Mouse (Mus musculus): ENCODE results near the gene Sv2a. TPM values are rescaled to one million over a fixed set of nuclear protein-coding genes. Genes with fewer than 3 reads are reported as not detected.

Gene Sv2a
- polyA plus RNA-seq, 1 experiment = 405 TPM

GRCm38 (mm10) chr3:96225421-96225820 is 44.5 kb downstream of the Sv2a start:
- no peak for DNase-seq
- H3K4me3 ChIP-seq (replicated peaks; ENCODE audit: insufficient read depth, low read depth, low read length) = no peak overlapping the region
- 24% methylated on average over 2 of the region's 2 CpGs for WGBS
- H3K27me3 ChIP-seq (ENCODE audit: control insufficient read depth, insufficient read depth, low read length) = no peaks in the 10 kb centered on the region
- TF ChIP-seq POLR2A (IDR thresholded peaks at IDR 0.05; ENCODE audit: borderline replicate concordance, insufficient read depth, low read length) (no peak), CTCF (IDR thresholded peaks at IDR 0.05; ENCODE audit: borderline replicate concordance, insufficient read depth, low read depth, low read length) (no peak)
- H3K27ac ChIP-seq (ENCODE audit: insufficient read depth, low read length) = no peak overlapping the region
- H3K4me1 ChIP-seq (ENCODE audit: control insufficient read depth, insufficient read depth, low read length) = peaks cover 12% of the 10 kb centered on the region; the same call in 1 of the 2 replicates

- no peak for DNase-seq
- 71% methylated on average over 8 of the region's 8 CpGs for WGBS
- Histone ChIP-seq H3K27ac (ENCODE audit: insufficient read depth, low read length) (no peak overlapping the region), H3K4me1 (ENCODE audit: control insufficient read depth, insufficient read depth, low read length) (peaks cover 12% of the 10 kb centered on the region; the same call in 1 of the 2 replicates), H3K4me3 (replicated peaks; ENCODE audit: insufficient read depth, low read depth, low read length) (no peak overlapping the region), H3K27me3 (ENCODE audit: control insufficient read depth, insufficient read depth, low read length) (no peaks in the 10 kb centered on the region)
- no peak for TF ChIP-seq CTCF (IDR thresholded peaks at IDR 0.05; ENCODE audit: borderline replicate concordance, insufficient read depth, low read depth, low read length)
Observed at GRCm38 (mm10) chr3:96226695-96227648, 46.0 kb downstream of the Sv2a start.

- WGBS = 82% methylated on average over 2 of the region's 2 CpGs
- Histone ChIP-seq H3K27me3 (ENCODE audit: control insufficient read depth, insufficient read depth, low read length) (no peaks in the 10 kb centered on the region), H3K4me1 (ENCODE audit: control insufficient read depth, insufficient read depth, low read length) (peaks cover 8% of the 10 kb centered on the region; the same call in 1 of the 2 replicates), H3K27ac (ENCODE audit: insufficient read depth, low read length) (no peak overlapping the region), H3K4me3 (replicated peaks; ENCODE audit: insufficient read depth, low read depth, low read length) (no peak overlapping the region)
- TF ChIP-seq CTCF (IDR thresholded peaks at IDR 0.05; ENCODE audit: borderline replicate concordance, insufficient read depth, low read depth, low read length) (no peak), POLR2A (IDR thresholded peaks at IDR 0.05; ENCODE audit: borderline replicate concordance, insufficient read depth, low read length) (no peak)
- DNase-seq = no peak
Observed at GRCm38 (mm10) chr3:96228828-96229227, 47.9 kb downstream of the Sv2a start.

GRCm38 (mm10) chr3:96230404-96230803 is 49.5 kb downstream of the Sv2a start:
- H3K4me1 ChIP-seq (ENCODE audit: control insufficient read depth, insufficient read depth, low read length) = peaks cover 3% of the 10 kb centered on the region; the same call in 1 of the 2 replicates
- TF ChIP-seq POLR2A (IDR thresholded peaks at IDR 0.05; ENCODE audit: borderline replicate concordance, insufficient read depth, low read length) = no peak
- TF ChIP-seq CTCF (IDR thresholded peaks at IDR 0.05; ENCODE audit: borderline replicate concordance, insufficient read depth, low read depth, low read length) = no peak
- no peak overlapping the region for H3K27ac ChIP-seq (ENCODE audit: insufficient read depth, low read length)
- no peaks in the 10 kb centered on the region for H3K27me3 ChIP-seq (ENCODE audit: control insufficient read depth, insufficient read depth, low read length)
- no peak overlapping the region for H3K4me3 ChIP-seq (replicated peaks; ENCODE audit: insufficient read depth, low read depth, low read length)
- no peak for DNase-seq
- WGBS = 83% methylated on average over 2 of the region's 2 CpGs

DNA sequence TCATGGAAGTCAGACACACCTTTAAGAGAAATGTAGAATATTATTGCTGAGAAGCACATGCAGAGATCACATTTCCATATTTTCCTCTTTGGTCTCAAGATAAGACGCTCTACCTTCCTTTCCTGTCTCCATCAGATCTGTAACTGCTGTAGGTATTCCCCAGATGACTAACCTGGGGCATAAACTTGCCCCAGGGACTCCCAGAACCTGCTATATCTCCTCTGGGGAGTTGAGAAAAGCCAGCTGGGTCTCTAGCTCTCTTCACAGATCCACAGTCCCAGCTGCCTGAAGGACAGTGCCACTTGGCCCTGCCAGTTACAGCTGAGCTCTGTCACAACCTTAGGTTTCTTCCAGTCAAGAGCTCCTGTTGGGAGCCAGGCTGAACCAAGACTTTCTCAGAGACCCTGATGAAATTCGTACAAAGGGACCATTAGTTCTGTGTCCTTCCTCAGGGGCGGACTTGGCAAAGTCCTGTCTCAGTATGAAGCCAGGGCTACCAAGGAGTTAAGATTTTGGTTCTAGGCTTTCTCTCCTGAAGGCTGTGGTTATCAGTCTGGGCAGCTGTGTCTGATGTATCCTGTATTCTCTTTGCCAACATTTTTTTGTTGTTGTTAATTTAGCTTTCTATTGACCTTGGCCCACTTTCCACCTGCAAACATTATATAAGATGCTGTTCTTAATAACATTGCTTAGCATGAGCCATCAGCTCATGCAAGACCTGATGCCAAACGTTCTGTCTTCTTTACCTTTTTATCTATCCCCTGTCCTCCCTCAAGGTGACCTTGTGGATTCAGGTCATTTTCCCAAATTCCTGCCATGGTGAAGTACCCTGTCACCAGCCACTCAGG is 50.2 kb downstream of the Sv2a start:
- DNase-seq = no peak
- 67% methylated on average over 4 of the region's 4 CpGs for WGBS
- H3K4me1 ChIP-seq (ENCODE audit: control insufficient read depth, insufficient read depth, low read length) = no peaks in the 10 kb centered on the region
- no peak overlapping the region for H3K4me3 ChIP-seq (replicated peaks; ENCODE audit: insufficient read depth, low read depth, low read length)
- TF ChIP-seq CTCF (IDR thresholded peaks at IDR 0.05; ENCODE audit: borderline replicate concordance, insufficient read depth, low read depth, low read length) (no peak), POLR2A (IDR thresholded peaks at IDR 0.05; ENCODE audit: borderline replicate concordance, insufficient read depth, low read length) (no peak)
- 0 out of 2 replicates have a peak overlapping the region, but pooled peaks have one; percentile 21 for H3K27ac ChIP-seq (ENCODE audit: insufficient read depth, low read length)
- H3K27me3 ChIP-seq (ENCODE audit: control insufficient read depth, insufficient read depth, low read length) = no peaks in the 10 kb centered on the region

- TF ChIP-seq CTCF (IDR thresholded peaks at IDR 0.05; ENCODE audit: borderline replicate concordance, insufficient read depth, low read depth, low read length) = no peak
- 68% methylated on average over 2 of the region's 2 CpGs for WGBS
- Histone ChIP-seq H3K27ac (ENCODE audit: insufficient read depth, low read length) (0 out of 2 replicates have a peak overlapping the region, but pooled peaks have one; percentile 21), H3K4me3 (replicated peaks; ENCODE audit: insufficient read depth, low read depth, low read length) (no peak overlapping the region), H3K27me3 (ENCODE audit: control insufficient read depth, insufficient read depth, low read length) (no peaks in the 10 kb centered on the region), H3K4me1 (ENCODE audit: control insufficient read depth, insufficient read depth, low read length) (no peaks in the 10 kb centered on the region)
- DNase-seq = no peak
Observed at GRCm38 (mm10) chr3:96231758-96232120, 50.8 kb downstream of the Sv2a start.

GRCm38 (mm10) chr3:96234914-96235313 is 54.0 kb downstream of the Sv2a start:
- 67% methylated on average over 2 of the region's 2 CpGs for WGBS
- TF ChIP-seq POLR2A (IDR thresholded peaks at IDR 0.05; ENCODE audit: borderline replicate concordance, insufficient read depth, low read length) (no peak), CTCF (IDR thresholded peaks at IDR 0.05; ENCODE audit: borderline replicate concordance, insufficient read depth, low read depth, low read length) (no peak)
- H3K27me3 ChIP-seq (ENCODE audit: control insufficient read depth, insufficient read depth, low read length) = no peaks in the 10 kb centered on the region
- H3K4me1 ChIP-seq (ENCODE audit: control insufficient read depth, insufficient read depth, low read length) = no peaks in the 10 kb centered on the region
- DNase-seq = no peak
- H3K27ac ChIP-seq (ENCODE audit: insufficient read depth, low read length) = no peak overlapping the region
- no peak overlapping the region for H3K4me3 ChIP-seq (replicated peaks; ENCODE audit: insufficient read depth, low read depth, low read length)
